Mouse (Mus musculus) C2C12 (cell line): ENCODE data around the gene Nelfb.

Experiments used
- CTCF ChIP-seq: IDR thresholded peaks from one replicate; pipeline ENCODE4 v1.5.1; 2011; ENCODE audit not compliant: control insufficient read depth, insufficient read depth, insufficient read length
- FOSL1 ChIP-seq: IDR thresholded peaks from one replicate; pipeline ENCODE4 v1.8.0; 2011; ENCODE audit warnings: mild to moderate bottlenecking, low read length; ENCODE audit not compliant: poor library complexity, insufficient read depth, severe bottlenecking
- MAX ChIP-seq: IDR thresholded peaks from one replicate; pipeline ENCODE4 v1.6.1; 2011; ENCODE audit warnings: mild to moderate bottlenecking, control low read depth
- MYOG ChIP-seq: IDR thresholded peaks from one replicate; pipeline ENCODE4 v1.6.1; 2011; ENCODE audit not compliant: control insufficient read depth, insufficient read length; ENCODE audit errors: extremely low read depth

- no peak for TF ChIP-seq FOSL1
- TF ChIP-seq CTCF: no peak
- TF ChIP-seq MAX: no peak
- no peak for TF ChIP-seq MYOG
Measured at GRCm38 (mm10) chr2:25224766-25225752, 13.8 kb upstream of the Nelfb start.
